Mouse (Mus musculus) effector memory CD4-positive, alpha-beta T cell, adult 7 months (primary cell): Measurements from ENCODE around the gene Serpina1c. TPM values are rescaled to one million over a fixed set of nuclear protein-coding genes. Genes with fewer than 3 reads are reported as not detected.

Source experiments
- polyA plus RNA-seq: library from polyadenylated mRNA; unstranded; fragments of 100-300 nt; shearing (Covaris generic); gene quantifications from one replicate; pipeline ENCODE4 v1.2.1, GENCODE M21; 2017

Gene Serpina1c
- not detected for polyA plus RNA-seq

GRCm38 (mm10) chr12:103904837-103905340 lies at the start of gene Serpina1c:
Serpina1c (minus strand) TSS chr12:103904887.

GRCm38 (mm10) chr12:103863101-103863974 lies 41.3 kb downstream of the Serpina1c start, which contains the start of gene Serpina1a:
Serpina1a (minus strand) TSS chr12:103863562.

Other genes starting within 250 kb of the Serpina1c start
- not detected for gene Serpina6, start 247.7 kb downstream of the Serpina1c start, polyA plus RNA-seq
- not detected for gene Serpina16, start 228.7 kb downstream of the Serpina1c start, polyA plus RNA-seq
- not detected for gene Serpina1f, start 209.4 kb downstream of the Serpina1c start, polyA plus RNA-seq
- not detected for gene Serpina1d, start 131.3 kb downstream of the Serpina1c start, polyA plus RNA-seq
- not detected for gene Serpina1b, start 74.5 kb downstream of the Serpina1c start, polyA plus RNA-seq
- gene Serpina1a, start 41.3 kb downstream of the Serpina1c start, polyA plus RNA-seq: not detected
- gene Serpina1e, start 54.1 kb upstream of the Serpina1c start, polyA plus RNA-seq: not detected
- gene Serpina11, start 85.1 kb upstream of the Serpina1c start, polyA plus RNA-seq: not detected
- gene Serpina9, start 108.9 kb upstream of the Serpina1c start, polyA plus RNA-seq: 0.22 TPM
- gene Serpina12, start 139.6 kb upstream of the Serpina1c start, polyA plus RNA-seq: not detected
- gene Serpina5, start 196.2 kb upstream of the Serpina1c start, polyA plus RNA-seq: not detected
- gene Serpina3a, start 207.8 kb upstream of the Serpina1c start, polyA plus RNA-seq: not detected
- gene Serpina3b, start 223.1 kb upstream of the Serpina1c start, polyA plus RNA-seq: not detected
- not detected for gene Serpina3c, start 249.0 kb upstream of the Serpina1c start, polyA plus RNA-seq